Mouse (Mus musculus) left cerebral cortex, adult 9 months (tissue): ENCODE data around the gene 4933428G20Rik.

Source experiments
- DNase-seq, 2 experiments: peaks; one replicate each; pipeline ENCODE4 v3.0.0; 2022; ENCODE audit warnings: low spot score in 2 of 2

The 4933428G20Rik gene

DNA sequence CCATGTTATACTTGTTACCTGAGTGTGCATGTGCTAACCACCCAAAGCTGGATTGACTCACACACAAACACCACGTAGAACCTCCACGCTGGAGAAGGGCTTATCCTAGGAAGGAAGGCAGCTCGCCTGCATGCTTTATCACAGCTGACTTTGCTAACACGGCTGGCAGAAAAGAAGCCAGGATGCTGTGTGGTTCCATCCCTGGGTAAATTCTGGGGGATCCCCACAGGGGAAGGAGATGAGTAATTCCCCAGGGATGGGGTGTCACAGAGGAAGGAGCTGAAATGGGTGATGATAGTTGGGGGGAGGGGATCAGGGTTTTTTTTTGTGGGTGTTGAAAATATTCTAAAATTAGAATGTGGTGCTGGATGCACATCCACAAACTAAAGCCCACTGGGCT is 5.6 kb upstream of the 4933428G20Rik start:
- no peak for DNase-seq

DNA sequence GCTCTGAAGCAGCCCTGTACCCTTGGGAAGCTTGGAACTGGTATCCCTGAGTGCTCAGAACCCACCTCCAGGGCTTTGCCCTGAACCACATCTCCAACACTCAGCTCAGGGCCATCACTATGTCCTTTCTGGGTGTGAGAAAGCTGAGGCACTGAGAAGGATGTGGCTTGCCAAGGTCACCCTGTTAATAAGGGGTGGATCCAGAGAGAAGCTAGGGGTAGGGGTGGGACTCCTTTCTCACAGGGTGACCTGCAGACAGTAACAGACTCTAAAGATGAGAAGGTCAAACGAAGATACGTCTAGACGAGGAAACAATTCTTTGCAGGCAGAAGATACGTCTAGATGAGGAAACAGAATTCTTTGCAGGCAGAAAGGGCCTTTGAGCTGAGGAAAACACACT is 2.7 kb upstream of the 4933428G20Rik start:
- DNase-seq = no peak

DNA sequence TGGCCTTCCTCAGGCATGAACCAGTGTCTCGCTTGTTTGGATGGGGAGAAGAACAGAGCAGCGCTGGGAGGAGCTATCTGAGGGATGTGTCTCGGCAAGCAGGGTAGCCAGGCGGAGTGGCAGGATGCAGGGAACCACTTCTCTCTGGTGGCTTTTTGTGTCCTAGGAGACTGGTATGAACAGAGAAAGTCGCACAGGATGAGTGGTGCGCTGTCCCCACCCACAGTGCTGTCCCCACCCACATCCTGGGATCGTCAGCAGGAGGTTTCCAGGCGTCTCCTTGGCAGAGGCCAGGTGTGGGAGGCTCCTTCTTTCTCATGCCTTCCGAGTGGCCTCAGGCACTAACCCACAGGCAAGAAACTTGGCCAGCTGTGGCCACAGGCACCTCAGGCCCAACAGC is 2.2 kb upstream of the 4933428G20Rik start:
- DNase-seq = peak in 1 of 2 experiments; percentile 52

DNA sequence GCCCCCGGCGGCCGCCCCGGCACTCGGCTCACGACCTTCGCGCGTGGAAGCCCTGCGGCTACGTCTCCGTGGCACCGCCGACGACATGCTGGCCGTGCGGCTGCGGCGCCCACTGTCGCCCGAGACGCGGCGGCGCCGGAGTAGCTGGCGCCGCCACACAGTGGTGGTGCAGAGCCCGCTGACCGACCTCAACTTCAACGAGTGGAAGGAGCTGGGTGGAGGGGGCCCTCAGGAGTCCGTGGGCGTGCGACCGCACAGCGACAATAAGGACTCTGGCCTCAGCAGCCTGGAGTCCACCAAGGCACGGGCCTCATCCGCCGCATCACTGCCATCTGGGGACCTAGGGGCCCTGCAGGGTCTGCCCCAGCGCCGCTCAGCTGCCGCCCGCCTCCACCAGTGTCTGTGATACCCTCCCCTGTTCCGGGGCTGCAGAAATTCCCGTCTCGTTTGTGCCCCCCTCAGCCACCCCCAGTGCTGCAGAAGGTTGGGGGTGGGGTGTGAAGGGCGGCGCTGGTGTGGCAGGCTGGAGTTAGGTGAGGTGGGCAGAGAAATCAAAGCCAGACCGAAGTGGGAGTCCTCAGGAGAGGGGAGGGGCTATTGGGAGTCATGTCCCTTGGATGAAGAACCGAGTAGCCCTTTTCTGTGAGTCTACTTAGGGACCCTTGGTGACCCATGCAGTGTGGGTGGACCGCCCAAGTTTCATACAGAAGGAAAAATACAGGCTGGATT is 744 bp upstream of the 4933428G20Rik start:
- no peak for DNase-seq

DNA sequence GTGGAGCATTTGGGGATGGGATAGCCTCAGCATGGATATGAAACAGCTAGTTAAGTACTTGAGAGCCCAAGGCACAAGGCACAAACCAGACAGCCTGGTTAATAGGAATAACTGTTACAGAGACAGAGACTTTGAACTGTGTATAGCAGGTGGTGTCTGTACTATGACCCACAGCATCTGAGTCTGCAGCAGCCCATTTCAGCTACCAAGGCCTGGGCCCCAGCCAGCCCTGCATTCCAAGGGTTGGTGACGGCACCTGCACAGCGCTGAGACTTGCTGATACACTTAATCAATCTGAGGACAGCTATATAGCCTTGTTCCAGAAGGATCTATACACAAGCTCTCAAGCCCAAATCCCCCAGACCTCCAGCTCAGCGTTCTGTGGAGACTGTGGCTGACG is 2.6 kb downstream of the 4933428G20Rik start:
- no peak for DNase-seq

DNA sequence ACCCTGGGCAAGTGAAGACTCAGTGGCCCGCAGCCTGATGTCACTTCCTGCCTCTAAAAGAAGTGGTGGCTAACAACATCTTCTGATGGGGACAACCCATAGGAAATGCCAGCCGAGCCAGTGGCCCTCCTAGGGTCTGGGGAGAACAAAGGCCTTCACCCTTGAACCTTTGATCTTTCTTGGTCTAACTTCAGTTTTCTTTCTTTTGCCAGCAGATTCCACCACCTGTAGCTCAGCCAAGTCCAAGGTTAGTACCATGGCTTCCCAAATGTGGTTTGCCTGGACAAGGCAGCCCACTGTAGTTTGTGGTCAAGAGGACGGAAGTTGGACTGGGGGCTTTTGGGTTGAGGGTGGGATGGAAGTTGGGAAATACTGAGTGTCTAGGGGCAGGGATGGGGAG is 7.3 kb downstream of the 4933428G20Rik start:
- DNase-seq = no peak

DNA sequence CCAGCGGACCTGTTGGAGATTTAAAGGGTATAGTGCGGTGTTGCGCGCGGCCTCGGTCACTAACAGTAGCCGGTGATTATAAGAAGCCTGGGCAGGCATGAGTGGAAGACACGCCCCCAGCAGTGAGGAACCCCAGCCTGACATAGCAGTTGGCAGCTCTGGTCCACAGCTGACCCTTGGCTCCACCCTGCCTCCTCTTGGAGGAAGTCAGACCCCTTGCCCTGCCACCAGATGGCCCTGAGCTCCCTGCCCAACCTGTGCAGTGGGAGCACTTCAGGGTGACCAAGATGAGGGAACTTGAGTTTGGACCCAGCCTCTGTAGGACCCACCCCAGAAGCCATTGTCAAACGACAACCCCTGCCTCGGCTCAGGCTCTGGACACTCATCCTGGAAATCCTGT is 8.5 kb downstream of the 4933428G20Rik start:
- no peak for DNase-seq

DNA sequence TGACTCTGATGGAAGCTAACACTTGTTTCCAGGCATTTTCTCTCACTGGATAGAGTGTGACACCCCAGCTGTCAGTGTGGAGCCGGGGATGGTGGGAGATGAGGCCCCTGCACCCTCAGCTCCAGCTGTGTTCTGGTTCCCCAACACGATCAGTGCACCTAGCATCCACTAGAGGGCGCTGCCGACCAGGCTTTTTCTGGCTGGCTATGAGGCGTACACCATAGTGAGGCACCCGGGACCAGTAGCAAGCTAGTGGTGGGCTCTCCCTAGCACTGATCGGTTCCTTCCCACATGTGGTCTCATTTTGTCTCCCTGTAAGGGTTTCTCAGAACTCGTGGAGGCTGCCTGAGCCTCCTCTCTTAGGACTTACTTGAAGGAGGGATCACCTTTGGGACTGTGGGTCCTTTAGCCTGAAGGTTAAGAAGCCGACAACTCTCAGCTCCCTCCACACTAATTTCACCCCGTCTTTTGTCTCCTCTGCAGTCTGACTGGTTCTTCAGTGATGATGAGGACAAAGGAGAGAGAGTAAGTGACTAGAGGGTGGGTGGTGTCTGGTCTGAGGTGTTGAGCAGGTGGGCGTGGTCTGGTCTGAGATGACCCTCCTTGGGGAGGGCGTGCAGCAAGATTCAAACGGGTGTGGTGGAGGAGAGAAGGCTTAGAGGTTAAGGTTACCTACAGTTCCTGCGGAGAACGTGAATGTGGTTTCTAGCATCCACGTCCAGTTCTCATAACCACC is 10.4 kb downstream of the 4933428G20Rik start:
- peak in 1 of 2 experiments; percentile 73 for DNase-seq

DNA sequence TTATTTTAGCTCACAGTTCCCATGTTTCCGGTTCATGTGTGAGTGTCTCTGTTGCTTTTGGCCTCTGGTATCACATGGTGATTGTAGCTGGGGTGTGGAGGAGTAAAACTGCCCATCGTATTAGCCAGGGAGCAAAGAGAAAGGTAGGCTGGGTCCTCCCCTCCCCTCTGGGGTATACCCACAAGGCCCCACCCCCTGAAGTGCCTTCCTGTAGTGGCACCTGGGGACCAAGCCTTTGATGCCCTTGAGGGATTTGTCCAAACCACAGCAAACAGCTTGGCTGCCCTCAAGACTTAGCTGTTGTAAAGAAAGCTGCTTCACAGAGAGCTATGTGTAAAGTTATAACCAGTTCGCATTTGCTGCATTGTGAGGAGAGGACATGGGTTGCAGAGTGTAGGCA is 12.5 kb downstream of the 4933428G20Rik start:
- no peak for DNase-seq

DNA sequence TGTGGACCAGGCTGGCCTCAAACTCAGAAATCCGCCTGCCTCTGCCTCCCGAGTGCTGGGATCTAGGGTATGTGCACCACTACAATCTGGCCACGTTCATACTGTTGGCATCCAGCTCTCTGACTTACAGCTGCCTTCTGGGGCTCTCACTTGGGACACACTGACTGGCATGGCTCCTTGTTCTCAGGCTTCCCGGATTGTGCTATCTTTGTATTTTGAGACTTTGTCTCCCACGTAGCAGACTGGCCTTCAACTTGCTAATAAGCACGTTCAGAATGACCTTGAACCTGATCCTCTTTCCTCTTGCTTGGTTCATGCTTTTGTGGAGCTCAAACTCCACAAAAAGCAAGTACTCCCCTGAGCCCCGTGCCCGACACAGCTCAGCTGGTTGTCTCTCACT is 14.5 kb downstream of the 4933428G20Rik start:
- no peak for DNase-seq

DNA sequence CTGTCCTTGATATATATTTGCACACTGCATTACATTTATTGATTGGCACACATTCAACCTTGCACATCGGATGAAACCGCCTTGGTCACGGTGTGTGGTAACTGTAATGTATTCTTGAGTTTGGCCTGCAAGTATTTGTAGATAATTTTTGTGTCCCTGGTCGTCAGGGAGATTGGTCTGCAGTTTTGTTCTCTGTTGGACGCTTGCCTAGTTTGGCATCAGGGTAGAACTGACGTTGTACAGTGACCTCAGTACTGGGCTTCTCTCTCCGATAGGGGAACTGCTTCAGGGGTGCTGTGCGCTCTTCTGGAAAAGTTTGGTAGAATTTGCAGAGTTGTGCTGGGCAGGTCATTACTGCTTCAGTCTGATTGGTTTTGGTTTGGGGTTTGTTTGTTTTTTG is 20.3 kb downstream of the 4933428G20Rik start:
- DNase-seq = no peak

DNA sequence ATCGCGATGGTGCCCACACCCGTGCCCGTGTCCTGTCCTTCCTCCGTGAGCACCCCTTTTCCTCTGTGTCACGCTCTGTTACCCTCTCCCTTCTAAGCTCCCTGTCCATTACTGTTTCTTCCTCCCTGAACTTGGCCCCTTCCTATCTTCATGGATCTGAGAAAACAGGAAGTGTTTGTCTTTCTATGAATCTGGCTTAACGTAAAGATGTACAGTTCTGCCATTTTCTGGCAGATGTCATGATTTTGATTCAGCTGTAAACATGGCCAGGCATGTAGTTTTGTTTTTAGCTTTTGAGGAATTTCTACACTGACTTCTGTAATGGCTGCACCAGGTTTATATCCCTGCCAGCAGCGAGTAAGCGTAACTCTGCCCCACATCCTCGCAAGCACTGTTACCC is 21.1 kb downstream of the 4933428G20Rik start:
- no peak for DNase-seq

DNA sequence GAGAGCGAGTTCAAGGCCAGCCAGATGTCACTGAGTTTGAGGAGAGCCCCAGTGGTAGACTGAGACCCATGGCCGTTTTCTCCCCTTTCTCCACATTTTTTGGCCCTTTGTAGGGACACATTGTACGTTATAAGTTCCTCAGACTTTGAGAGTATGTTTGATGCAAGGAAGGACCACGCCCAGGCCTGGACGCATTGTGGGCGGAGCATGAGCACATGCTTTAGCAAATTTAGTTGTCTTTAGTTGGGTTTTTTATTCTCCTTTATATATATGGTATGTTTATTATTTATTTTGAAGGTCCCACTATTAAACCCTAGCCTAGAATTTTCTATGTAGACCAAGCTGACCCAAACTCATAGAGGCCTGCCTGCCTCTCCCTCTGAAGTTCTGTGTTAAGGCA is 21.8 kb downstream of the 4933428G20Rik start:
- DNase-seq = no peak

DNA sequence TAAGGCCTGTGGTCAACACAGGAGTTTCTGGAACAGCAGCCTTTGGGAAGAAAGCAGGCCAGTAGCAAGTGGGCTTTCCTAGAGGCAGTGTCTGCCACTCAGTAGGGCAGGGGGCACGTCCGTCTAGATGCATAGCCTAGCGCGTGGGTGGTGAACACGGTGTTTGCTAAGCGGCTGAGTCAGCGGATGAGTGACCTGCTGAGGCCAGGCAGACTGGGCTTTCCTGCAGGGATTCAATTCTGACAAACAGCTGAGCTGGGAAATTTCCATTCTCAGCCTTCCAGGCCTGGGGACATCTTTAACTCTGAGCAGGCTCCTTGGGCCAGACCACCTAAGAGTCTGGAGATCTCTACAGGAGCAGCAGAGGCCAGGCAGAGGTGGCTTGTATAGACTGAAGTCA is 22.7 kb downstream of the 4933428G20Rik start:
- DNase-seq = no peak

DNA sequence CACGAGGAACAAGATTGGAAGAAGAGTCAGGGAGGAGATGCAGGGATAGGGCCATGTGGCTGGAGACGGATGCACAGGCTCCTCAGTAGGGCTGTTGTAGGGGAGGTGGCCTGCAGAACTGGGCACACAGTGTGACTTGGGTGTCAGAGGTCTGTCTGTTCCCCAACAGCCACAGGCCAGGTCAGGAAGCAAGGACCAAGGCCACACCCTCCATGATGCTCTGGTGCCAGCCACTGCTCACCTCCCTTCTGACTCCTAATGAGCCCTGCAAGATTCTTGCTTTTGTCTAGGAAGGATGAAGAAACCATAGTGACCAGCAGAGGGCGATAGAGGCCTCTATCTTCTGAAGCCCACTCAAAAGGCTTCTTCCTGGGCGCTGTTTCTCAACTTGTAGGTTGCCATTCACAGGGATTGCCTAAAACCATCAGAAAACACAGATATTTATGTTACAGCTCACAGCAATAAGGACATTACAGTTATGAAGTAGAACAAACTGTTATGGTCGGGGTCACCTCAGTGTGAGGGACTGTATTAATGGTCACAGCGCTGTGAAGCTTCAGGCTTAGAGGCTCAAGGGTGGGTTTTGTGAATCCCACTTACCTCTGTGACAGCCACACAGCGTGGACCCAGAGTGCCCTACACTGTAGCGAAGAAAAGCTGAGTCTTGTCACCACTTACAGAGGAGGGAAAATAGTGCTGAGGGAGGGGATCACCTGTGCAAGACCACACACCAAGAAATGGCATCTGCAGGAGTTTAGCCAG is 23.6 kb downstream of the 4933428G20Rik start:
- DNase-seq = peak in 1 of 2 experiments; percentile 76

DNA sequence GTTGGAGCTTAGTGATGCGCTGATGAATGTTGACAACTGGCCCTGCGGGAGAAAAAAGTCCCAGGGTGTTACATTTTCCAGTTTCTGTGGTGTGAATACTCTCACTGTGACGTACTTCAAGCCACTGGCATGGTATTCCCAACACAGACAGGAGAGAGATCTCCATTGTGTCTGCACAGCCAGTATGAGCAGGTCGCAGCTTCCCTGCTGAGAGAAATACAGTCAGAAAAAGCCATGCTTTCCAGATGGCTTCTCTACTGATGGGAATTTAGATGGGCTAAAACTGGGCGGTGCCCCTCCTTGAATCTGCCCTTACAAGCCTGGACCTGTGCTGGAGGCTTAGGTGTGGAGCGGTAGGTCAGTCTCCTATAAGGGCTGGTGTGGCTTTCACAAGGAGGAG is 28.9 kb downstream of the 4933428G20Rik start:
- no peak for DNase-seq

DNA sequence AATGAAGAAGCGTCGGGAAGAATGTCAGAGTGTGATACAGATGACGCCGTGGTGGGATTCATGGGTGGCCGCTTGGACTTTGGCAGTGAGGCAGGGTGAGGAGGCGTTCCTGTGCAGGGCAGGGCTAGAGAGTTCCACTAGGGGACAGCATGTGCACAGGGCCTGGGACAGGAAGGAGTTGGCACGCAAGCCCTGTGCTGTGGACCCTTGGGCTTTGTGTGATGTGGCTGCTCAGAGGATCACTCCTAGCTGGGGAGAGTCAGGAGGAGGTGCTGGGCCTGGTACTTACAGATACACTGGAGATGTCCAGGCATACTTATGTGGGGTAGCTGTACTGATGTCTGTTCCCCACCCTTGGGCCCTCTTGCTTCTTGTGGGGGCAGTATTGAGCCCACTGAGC is 30.3 kb downstream of the 4933428G20Rik start:
- DNase-seq = no peak

DNA sequence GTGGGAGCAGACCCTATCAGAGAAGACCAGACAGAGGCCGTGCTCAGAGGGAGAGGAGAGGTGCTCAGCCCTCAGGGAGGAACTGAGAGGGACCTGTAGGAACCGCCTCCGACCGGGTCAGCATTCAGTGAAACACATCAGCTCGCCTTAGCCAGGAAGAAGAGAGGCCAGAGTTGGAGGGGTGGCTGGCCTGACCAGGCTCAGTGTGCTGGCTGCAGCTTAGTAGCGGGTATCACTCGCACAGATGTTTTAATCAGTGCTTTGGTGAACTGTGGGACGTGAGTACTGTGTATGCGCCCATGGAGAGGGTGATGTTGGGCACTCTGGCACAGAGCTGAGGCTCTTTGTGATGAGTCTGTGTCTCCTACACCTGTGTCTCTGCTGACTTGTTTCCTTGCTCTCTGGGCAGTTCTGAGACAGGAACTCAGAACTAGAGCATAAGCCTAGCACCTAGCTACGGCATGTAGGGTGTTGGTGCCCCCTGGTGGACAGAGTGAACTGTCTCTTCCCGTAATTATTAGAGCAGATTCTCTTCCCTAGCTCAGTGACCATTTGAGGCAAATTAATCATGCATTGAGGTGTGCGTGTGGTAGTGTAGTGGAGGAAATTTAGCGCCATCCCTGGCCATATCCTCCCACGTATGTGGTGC is 31.4 kb downstream of the 4933428G20Rik start:
- peak in 1 of 2 experiments; percentile 85 for DNase-seq

DNA sequence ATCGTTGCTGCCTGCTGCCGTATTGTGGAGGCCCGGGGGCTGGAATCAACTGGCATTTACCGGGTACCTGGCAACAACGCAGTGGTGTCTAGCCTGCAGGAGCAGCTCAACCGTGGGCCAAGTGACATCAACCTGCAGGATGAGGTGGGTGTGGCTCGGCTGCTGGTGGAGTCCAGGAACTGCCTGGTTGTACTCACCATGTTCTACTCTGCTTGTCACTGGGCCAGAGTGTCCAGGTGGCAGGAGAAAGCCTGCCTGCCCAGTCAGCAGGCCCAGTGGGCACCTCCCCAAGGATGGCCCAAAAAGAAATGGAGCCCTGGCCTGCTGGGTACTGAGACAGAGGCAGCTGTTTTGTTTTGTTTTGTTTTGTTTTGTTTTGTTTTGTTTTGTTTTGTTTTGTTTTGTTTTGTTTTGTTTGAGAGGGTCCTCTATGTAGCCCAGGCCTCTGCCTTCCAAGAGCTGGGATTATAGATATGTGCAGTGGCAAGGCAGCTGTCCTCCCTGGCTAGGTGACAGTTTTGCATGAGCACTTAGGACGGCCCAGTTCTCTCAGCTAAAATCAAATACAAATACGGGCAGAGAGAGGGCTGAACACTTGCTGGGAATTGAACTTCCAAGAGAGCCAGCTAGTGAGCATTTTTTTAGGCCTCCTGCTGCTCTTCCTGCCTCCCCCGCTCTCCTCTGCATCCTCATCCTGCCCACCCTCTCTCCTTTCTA is 33.5 kb downstream of the 4933428G20Rik start:
- DNase-seq = peak in 1 of 2 experiments; percentile 42

DNA sequence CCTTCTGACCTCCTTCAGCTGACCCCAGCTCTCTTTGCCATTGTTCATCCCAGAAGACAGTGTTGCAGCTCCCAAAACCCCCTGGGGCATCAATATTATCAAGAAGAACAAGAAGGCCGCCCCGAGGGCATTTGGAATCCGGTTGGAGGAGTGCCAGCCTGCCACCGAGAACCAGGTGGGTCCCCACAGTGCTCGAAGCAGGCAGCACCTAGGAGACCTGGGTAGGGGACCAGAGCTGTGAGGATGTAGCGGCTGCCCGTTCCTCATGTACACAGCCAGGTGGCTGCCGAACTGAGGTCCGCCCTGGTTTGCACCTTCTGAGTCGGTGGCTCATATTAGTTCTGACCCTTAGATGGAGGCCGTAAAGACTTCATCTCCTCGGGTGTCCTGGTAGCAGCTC is 34.2 kb downstream of the 4933428G20Rik start:
- no peak for DNase-seq

DNA sequence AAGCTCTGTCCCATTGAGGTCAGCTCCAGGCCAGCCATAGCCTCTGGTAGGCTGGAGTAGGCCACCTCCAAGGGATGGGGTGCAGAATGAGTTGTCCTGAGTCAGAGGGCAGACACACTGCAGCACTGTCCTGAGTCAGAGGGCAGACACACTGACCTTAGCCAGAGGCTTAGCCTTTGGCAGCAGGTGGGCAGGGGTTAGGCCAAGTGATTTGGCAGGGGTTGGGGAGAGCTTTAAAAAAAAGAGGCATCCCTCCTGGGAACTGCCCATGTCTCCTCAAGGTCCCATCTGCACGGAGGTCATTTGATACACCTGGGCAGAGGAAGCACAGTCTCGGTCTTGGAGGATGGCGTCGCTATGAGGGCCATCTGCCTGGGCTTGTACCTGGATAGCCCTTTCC is 36.1 kb downstream of the 4933428G20Rik start:
- no peak for DNase-seq
